Mouse (Mus musculus) liver, embryonic 16.5 days (tissue): ENCODE results near the gene Usp19. TPM values are rescaled to one million over a fixed set of nuclear protein-coding genes. Genes with fewer than 3 reads are reported as not detected.

Source experiments
- ATAC-seq: fragments of 200-750 bp; cut with Nextera tagmentation; 2 replicates; pipeline ENCODE4 v1.8.0; 2017; ENCODE audit warnings: low read depth, mild to moderate bottlenecking, moderate number of reproducible peaks, moderate library complexity
- H3K27ac ChIP-seq: fragments of 300-500 bp; sonication (generic); 2 replicates; pipeline ENCODE4 v1.5.1; 2014; ENCODE audit warnings: mild to moderate bottlenecking, low read length
- H3K27me3 ChIP-seq: fragments of 300-500 bp; sonication (generic); 2 replicates; pipeline ENCODE4 v1.6.1; 2014; ENCODE audit warnings: low read depth, low read length, mixed read lengths; ENCODE audit not compliant: control insufficient read depth, insufficient read depth
- H3K36me3 ChIP-seq: fragments of 300-500 bp; sonication (generic); 2 replicates; pipeline ENCODE4 v1.6.1; 2014; ENCODE audit warnings: mild to moderate bottlenecking; ENCODE audit not compliant: control insufficient read depth, insufficient read depth
- H3K4me1 ChIP-seq: fragments of 300-500 bp; sonication (generic); 2 replicates; pipeline ENCODE4 v1.6.1; 2014; ENCODE audit warnings: low read depth, low read length, mixed read lengths; ENCODE audit not compliant: control insufficient read depth
- H3K4me2 ChIP-seq: fragments of 300-500 bp; sonication (generic); 2 replicates; pipeline ENCODE4 v1.6.1; 2014; ENCODE audit warnings: low read depth, low read length, mixed read lengths
- H3K4me3 ChIP-seq: fragments of 300-500 bp; sonication (generic); 2 replicates; pipeline ENCODE4 v1.5.1; 2014; ENCODE audit warnings: low read depth, mild to moderate bottlenecking, low read length
- H3K9ac ChIP-seq: fragments of 300-500 bp; sonication (generic); 2 replicates; pipeline ENCODE4 v1.6.1; 2014; ENCODE audit warnings: low read depth, low read length
- H3K9me3 ChIP-seq: fragments of 300-500 bp; sonication (generic); replicated peaks from 2 replicates; pipeline ENCODE4 v1.6.1; 2016; ENCODE audit warnings: low read length; ENCODE audit not compliant: control insufficient read depth
- WGBS: fragments of 180-500 bp; shearing (Covaris S2); extraction: QIAGEN DNeasy Blood & Tissue Kit; methylation state at CpG from one replicate; pipeline ENCODE4 v1.1.7; 2014; ENCODE audit not compliant: insufficient replicate concordance; 5-methylcytosine and 5-hydroxymethylcytosine counted together
- polyA plus RNA-seq: library from polyadenylated mRNA; unstranded; fragments of >200 nt; fragmentation: Nextera tagmentation; extraction: Ambion mirVana; gene quantifications from 2 replicates; pipeline ENCODE4 v1.2.1, GENCODE M21; 2015

Usp19 gene
- polyA plus RNA-seq, 1 experiment from 2014 or later: 28.6 TPM

DNA sequence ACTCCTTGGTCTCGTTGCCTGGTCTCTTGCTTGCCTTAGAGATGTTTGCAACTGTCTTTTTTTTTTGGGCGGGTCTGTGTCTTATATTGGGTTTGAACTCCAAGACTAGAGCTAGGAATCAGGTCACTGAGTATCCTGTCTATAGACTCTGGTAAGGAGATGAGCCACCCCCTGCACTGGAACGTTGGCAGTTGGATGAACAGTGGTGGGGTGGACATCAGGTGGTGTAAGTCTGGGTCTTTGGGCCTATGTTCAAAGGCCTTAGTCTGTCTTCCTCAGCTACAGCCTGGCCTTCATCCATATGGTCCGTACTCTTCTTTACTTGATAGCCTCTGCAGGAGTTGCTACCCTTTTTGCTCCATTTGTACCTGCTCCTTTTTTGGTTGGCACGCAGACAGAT is 28.7 kb upstream of the Usp19 start:
- peak overlapping the region; percentile 89 for H3K4me3 ChIP-seq
- no peak overlapping the region for H3K9ac ChIP-seq
- 80% methylated on average over 5 of the region's 5 CpGs for WGBS
- no peak for ATAC-seq
- no peaks in the 10 kb centered on the region for H3K27me3 ChIP-seq
- peaks cover 4% of the 10 kb centered on the region for H3K36me3 ChIP-seq
- H3K4me2 ChIP-seq: peak overlapping the region; percentile 85
- H3K4me1 ChIP-seq: peaks cover 17% of the 10 kb centered on the region
- no peak overlapping the region for H3K27ac ChIP-seq
- no peaks in the 10 kb centered on the region for H3K9me3 ChIP-seq

DNA sequence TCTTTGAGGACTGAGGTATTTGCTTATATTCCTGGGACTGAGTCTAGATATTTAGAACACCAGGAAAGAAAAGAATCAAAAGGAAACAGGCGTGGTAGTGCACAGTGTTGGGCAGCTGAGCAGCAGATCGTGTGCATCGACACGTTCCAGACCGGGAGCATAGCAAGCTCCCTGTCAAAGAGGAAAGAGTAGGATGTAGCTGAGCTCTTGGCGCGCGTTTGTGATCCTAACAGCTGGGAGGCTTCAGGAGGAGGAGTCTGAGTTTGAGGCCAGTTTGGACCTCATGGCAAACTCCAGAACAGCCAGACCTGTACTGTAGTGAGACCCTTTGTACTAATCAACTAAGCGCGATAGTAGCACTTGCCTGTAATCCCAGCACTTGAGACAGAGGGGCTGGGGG is 28.2 kb upstream of the Usp19 start:
- no peak overlapping the region for H3K9ac ChIP-seq
- H3K27me3 ChIP-seq: no peaks in the 10 kb centered on the region
- H3K4me1 ChIP-seq: peaks cover 17% of the 10 kb centered on the region
- 78% methylated on average over 10 of the region's 10 CpGs for WGBS
- peaks cover 4% of the 10 kb centered on the region for H3K36me3 ChIP-seq
- no peak overlapping the region for H3K4me3 ChIP-seq
- ATAC-seq: no peak
- no peaks in the 10 kb centered on the region for H3K9me3 ChIP-seq
- H3K4me2 ChIP-seq: no peak overlapping the region
- no peak overlapping the region for H3K27ac ChIP-seq

DNA sequence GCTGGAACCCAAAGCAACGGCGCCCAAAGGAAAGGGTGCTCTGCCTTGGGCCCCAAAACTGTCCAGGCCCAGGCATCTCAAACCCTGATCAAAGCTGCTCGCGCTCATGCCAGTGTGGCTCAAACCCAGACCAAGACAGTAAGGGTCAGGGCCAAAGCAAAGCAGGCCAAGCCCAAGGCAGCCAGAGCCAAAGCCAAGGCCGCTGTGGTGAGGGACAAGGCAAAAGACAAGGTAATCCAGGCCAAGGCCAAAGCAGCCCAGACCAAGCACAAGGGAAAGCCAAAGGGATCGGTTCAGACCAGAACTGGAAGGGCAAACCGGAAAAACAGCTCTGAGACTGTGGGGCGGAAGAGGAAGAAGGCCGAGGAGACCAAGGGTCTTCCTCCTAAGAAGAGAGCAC is 26.7 kb upstream of the Usp19 start:
- Histone ChIP-seq H3K9ac (no peak overlapping the region), H3K36me3 (peaks cover 4% of the 10 kb centered on the region), H3K27me3 (no peaks in the 10 kb centered on the region), H3K9me3 (no peaks in the 10 kb centered on the region), H3K4me2 (no peak overlapping the region), H3K4me1 (peaks cover 17% of the 10 kb centered on the region), H3K4me3 (no peak overlapping the region), H3K27ac (no peak overlapping the region)
- 91% methylated on average over 9 of the region's 9 CpGs for WGBS
- ATAC-seq: no peak

DNA sequence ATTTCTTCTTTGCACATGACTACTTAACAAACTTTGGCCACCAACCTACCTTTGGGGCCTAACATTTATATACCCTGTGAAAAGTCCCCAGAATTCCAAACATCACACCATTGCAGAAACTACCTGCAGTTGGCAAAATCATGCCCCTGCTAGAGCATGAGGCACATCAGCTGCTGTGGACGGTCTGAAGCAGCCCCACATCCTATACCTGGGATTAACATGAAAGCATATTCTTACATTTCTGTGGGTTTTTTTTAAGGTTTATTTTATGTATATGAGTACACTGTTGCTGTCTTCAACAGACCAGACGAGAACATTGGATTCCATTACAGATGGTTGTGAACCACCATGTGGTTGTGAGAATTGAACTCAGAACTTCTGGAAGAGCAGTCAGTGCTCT is 24.2 kb upstream of the Usp19 start:
- 62% methylated on average over 2 of the region's 2 CpGs for WGBS
- no peak for ATAC-seq
- Histone ChIP-seq H3K27me3 (no peaks in the 10 kb centered on the region), H3K9ac (no peak overlapping the region), H3K4me2 (no peak overlapping the region), H3K27ac (no peak overlapping the region), H3K4me1 (peaks cover 10% of the 10 kb centered on the region), H3K9me3 (no peaks in the 10 kb centered on the region), H3K36me3 (peaks cover 4% of the 10 kb centered on the region), H3K4me3 (no peak overlapping the region)

DNA sequence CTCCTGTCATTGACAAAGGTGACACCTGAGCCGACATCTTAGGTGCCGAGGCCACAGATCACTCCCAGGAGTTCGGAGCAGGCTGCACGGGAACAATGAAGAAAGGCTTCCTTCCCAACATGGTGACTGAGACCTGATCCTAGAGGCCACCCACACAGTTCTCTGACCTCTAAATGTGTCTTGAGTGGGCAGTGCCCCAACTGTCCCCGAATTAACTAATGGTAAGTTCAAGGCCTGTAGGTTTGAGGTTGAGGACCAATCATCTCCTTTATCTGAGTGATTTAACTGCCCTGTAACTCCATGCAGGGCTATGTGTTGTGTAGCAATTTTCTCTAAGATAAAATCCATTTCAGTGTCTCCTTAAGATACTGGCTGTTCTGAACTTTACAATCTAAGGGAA is 21.0 kb upstream of the Usp19 start:
- Histone ChIP-seq H3K4me1 (no peaks in the 10 kb centered on the region), H3K9ac (no peak overlapping the region), H3K36me3 (no peaks in the 10 kb centered on the region; the same call in 1 of the 2 replicates), H3K4me3 (no peak overlapping the region), H3K27me3 (no peaks in the 10 kb centered on the region), H3K4me2 (no peak overlapping the region), H3K9me3 (no peaks in the 10 kb centered on the region), H3K27ac (no peak overlapping the region)
- WGBS: 60% methylated on average over 5 of the region's 5 CpGs
- no peak for ATAC-seq

DNA sequence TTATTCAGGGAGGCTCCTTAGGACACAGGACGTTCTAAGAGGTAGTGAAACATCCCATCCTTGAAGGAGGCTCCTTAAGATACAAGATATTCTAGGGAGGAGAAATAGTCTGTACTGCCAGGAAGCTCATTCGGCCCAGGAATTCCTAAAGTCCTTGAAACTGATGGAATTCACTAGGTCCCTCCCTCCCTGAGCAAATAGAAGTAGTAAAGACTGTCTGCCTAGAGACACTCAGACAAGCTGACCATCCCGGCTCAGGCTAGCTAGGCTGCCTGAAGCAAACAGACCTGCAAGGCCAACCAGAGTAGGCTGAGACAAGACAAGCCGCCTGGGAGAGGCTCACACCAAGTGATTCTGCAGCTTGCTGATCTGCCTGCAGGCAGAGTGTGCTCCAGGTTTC is 20.6 kb upstream of the Usp19 start:
- no peaks in the 10 kb centered on the region; the same call in 1 of the 2 replicates for H3K36me3 ChIP-seq
- no peaks in the 10 kb centered on the region for H3K9me3 ChIP-seq
- H3K4me3 ChIP-seq: no peak overlapping the region
- H3K4me1 ChIP-seq: no peaks in the 10 kb centered on the region
- H3K9ac ChIP-seq: no peak overlapping the region
- no peak overlapping the region for H3K27ac ChIP-seq
- WGBS: 56% methylated on average over 4 of the region's 4 CpGs
- no peak for ATAC-seq
- H3K27me3 ChIP-seq: no peaks in the 10 kb centered on the region
- no peak overlapping the region for H3K4me2 ChIP-seq

DNA sequence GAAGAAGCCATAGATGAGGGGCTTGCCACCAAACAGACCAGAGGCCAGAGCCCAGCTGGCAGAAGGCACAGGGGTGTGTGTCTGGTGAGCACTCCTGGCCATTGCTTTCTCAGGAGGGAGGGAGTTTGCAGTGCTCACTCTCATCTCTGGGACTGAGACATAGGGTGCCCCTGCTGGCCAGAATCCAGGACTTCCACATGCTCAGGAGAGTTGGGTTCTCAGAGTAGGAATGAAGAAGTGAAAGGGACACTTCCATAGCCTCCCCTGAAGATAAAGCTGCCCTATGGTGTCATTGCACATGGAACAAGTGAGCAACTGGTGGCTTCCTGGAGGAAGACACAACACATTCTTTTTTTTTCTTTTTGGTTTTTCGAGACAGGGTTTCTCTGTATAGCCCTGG is 15.9 kb upstream of the Usp19 start:
- H3K4me2 ChIP-seq: no peak overlapping the region
- ATAC-seq: no peak
- no peaks in the 10 kb centered on the region for H3K9me3 ChIP-seq
- no peak overlapping the region for H3K4me3 ChIP-seq
- WGBS: 39% methylated on average over 1 of the region's 1 CpGs
- no peaks in the 10 kb centered on the region for H3K36me3 ChIP-seq
- H3K27ac ChIP-seq: no peak overlapping the region
- peaks cover 7% of the 10 kb centered on the region for H3K27me3 ChIP-seq
- H3K9ac ChIP-seq: no peak overlapping the region
- H3K4me1 ChIP-seq: peaks cover 7% of the 10 kb centered on the region

DNA sequence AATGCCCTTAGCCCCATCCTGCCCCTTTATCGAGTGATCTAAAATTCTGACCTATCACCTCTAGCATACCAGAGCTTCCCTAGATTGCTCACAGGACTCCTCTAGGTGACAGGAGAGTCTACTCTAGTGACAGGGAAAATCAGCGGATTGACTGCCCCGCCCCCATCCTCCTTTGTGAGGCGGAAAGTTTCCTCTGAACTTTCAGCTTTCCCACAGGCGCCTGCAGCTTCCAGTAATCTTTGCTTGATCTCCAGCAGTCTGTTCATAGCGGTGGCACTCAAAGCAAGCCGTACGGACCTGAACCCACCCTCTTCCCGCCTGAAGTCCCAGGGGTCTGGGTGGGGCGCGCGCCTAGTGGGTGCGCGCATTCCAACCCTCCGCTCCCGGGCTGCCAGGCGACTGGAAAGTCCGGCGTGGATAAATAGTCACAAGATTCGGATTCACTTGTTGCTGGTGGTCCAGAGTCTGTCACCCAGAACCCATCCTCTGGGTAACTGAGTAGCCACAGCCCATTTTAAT is 11.7 kb upstream of the Usp19 start:
- Histone ChIP-seq H3K27me3 (peaks cover 7% of the 10 kb centered on the region), H3K4me1 (peaks cover 7% of the 10 kb centered on the region), H3K4me3 (peak overlapping the region; percentile 56), H3K4me2 (peak overlapping the region; percentile 56), H3K36me3 (no peaks in the 10 kb centered on the region), H3K9me3 (no peaks in the 10 kb centered on the region), H3K9ac (peak overlapping the region; percentile 16; the same call in 1 of the 2 replicates), H3K27ac (no peak overlapping the region)
- WGBS: 1% methylated on average over 20 of the region's 20 CpGs
- peak; percentile 57 for ATAC-seq

DNA sequence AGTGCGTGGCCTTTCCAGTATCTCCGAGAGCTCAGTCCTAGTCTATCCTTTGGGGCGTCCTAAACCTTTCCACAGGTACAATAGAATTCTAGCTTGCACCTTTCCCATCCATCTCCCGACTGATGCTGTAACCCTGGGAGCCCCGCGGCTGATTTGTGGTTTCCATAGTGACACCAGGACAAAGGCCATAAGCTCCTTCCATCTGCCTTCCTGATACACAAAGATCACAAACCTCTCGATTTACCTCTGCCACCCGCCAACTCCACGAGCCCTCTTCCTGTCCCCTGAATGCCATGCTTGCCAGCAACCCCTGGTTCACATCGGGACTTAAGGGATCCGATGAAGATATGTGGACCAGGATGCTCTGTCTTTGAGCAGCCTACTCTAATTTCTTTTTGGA is 11.2 kb upstream of the Usp19 start:
- Histone ChIP-seq H3K4me3 (no peak overlapping the region), H3K27me3 (peaks cover 7% of the 10 kb centered on the region), H3K9ac (no peak overlapping the region), H3K27ac (no peak overlapping the region), H3K9me3 (no peaks in the 10 kb centered on the region), H3K36me3 (no peaks in the 10 kb centered on the region), H3K4me2 (peak overlapping the region; percentile 56; the same call in 1 of the 2 replicates), H3K4me1 (peaks cover 7% of the 10 kb centered on the region)
- ATAC-seq: no peak
- WGBS: 29% methylated on average over 11 of the region's 11 CpGs
